Mouse (Mus musculus) megakaryocyte-erythroid progenitor cell, adult 5-6 weeks (primary cell): Measurements from ENCODE around the gene Olfr1389. TPM values are rescaled to one million over a fixed set of nuclear protein-coding genes. Genes with fewer than 3 reads are reported as not detected.
"Not testable (repeated sequence)": the region's sequence is repeated elsewhere in the genome, so short reads cannot be mapped to it uniquely, and the experiment has no call there.

Experiments
- ATAC-seq: replicated peaks from 2 replicates; pipeline ENCODE4 v1.8.0; 2016; ENCODE audit warnings: mild to moderate bottlenecking, inconsistent platforms; ENCODE audit not compliant: severe bottlenecking, poor library complexity, low FRiP score, low TSS enrichment
- total RNA-seq, 2 experiments: library from RNA; stranded (forward) in 1 of 2; stranded (reverse) in 1 of 2; fragments of 200-1000, 215-1000 nt in 1 of 2; fragments of >200 nt in 1 of 2; fragmentation: Nextera tagmentation in 1 of 2; gene quantifications; 2 replicates each; pipeline ENCODE4 v1.2.3; 2014 to 2017

The Olfr1389 gene
- not detected in 2 replicates for total RNA-seq (2014; fragmentation: Nextera tagmentation)
- total RNA-seq (2017) = not detected in 2 replicates

GRCm38 (mm10) chr11:49422767-49423166 is at the start of gene Olfr1389:
Gene Olfr1389 (plus strand): TSS chr11:49423067.
- ATAC-seq = no peak

- no peak for ATAC-seq
These were observed 39.7 kb upstream of the Olfr1389 start for GRCm38 (mm10) chr11:49383133-49383532.

- not testable (repeated sequence) for ATAC-seq
These were observed 36.7 kb upstream of the Olfr1389 start for GRCm38 (mm10) chr11:49386118-49386517.

GRCm38 (mm10) chr11:49392707-49393106 is 30.2 kb upstream of the Olfr1389 start:
- ATAC-seq = not testable (repeated sequence)

GRCm38 (mm10) chr11:49406784-49407183 is 16.1 kb upstream of the Olfr1389 start:
- ATAC-seq = no peak

- ATAC-seq = peak; percentile 68
These were observed 12.3 kb upstream of the Olfr1389 start for GRCm38 (mm10) chr11:49410540-49410939.

- no peak for ATAC-seq
These were observed 2.5 kb downstream of the Olfr1389 start for GRCm38 (mm10) chr11:49425257-49425927.

- no peak for ATAC-seq
These were observed 6.8 kb downstream of the Olfr1389 start for GRCm38 (mm10) chr11:49429641-49430040.

- ATAC-seq = no peak
These were observed 13.5 kb downstream of the Olfr1389 start, which contains the start of gene Olfr1388 for GRCm38 (mm10) chr11:49436411-49436810. Gene Olfr1388 (plus strand): TSS chr11:49436624.

- ATAC-seq = no peak
These were observed 32.2 kb downstream of the Olfr1389 start, which contains the start of gene Olfr1387 for GRCm38 (mm10) chr11:49455043-49455442. Gene Olfr1387 (plus strand): TSS chr11:49455343.

- not testable (repeated sequence) for ATAC-seq
These were observed 41.9 kb downstream of the Olfr1389 start, which contains the start of gene Olfr1386 for GRCm38 (mm10) chr11:49464746-49465145. Gene Olfr1386 (plus strand): TSS chr11:49465046.

Other genes with a start within 250 kb of the Olfr1389 start
- gene Btnl9, start 235.9 kb upstream of the Olfr1389 start, total RNA-seq (2014; fragmentation: Nextera tagmentation) = 0.72 and 2.4 TPM in 2 replicates
- gene Btnl9, start 235.9 kb upstream of the Olfr1389 start, total RNA-seq (2017) = 1.8 and 5.6 TPM in 2 replicates
- 56.5 and 67.6 TPM in 2 replicates for gene Zfp62, start 219.8 kb upstream of the Olfr1389 start, total RNA-seq (2014; fragmentation: Nextera tagmentation)
- gene Zfp62, start 219.8 kb upstream of the Olfr1389 start, total RNA-seq (2017) = 102 and 160 TPM in 2 replicates
- gene Mgat1, start 178.9 kb upstream of the Olfr1389 start, total RNA-seq (2014; fragmentation: Nextera tagmentation) = 47.4 and 53.5 TPM in 2 replicates
- gene Mgat1, start 178.9 kb upstream of the Olfr1389 start, total RNA-seq (2017) = 28.1 and 34.2 TPM in 2 replicates
- gene Olfr1393, start 144.8 kb upstream of the Olfr1389 start, total RNA-seq (2014; fragmentation: Nextera tagmentation) = not detected in 2 replicates
- not detected in 2 replicates for gene Olfr1393, start 144.8 kb upstream of the Olfr1389 start, total RNA-seq (2017)
- not detected in 2 replicates for gene Olfr1392, start 137.8 kb upstream of the Olfr1389 start, total RNA-seq (2014; fragmentation: Nextera tagmentation)
- gene Olfr1392, start 137.8 kb upstream of the Olfr1389 start, total RNA-seq (2017) = not detected in 2 replicates
- gene Olfr10, start 118.3 kb upstream of the Olfr1389 start, total RNA-seq (2014; fragmentation: Nextera tagmentation) = not detected in 2 replicates
- gene Olfr10, start 118.3 kb upstream of the Olfr1389 start, total RNA-seq (2017) = not detected in 2 replicates
- not detected in 2 replicates for gene Olfr1391, start 100.3 kb upstream of the Olfr1389 start, total RNA-seq (2014; fragmentation: Nextera tagmentation)
- gene Olfr1391, start 100.3 kb upstream of the Olfr1389 start, total RNA-seq (2017) = not detected in 2 replicates
- not detected in 2 replicates for gene Olfr1390, start 87.9 kb upstream of the Olfr1389 start, total RNA-seq (2014; fragmentation: Nextera tagmentation)
- not detected in 2 replicates for gene Olfr1390, start 87.9 kb upstream of the Olfr1389 start, total RNA-seq (2017)
- 0.72 and 0.87 TPM in 2 replicates for gene Olfr1388, start 13.6 kb downstream of the Olfr1389 start, total RNA-seq (2014; fragmentation: Nextera tagmentation)
- 0.80 and 1.4 TPM in 2 replicates for gene Olfr1388, start 13.6 kb downstream of the Olfr1389 start, total RNA-seq (2017)
- gene Olfr1387, start 32.3 kb downstream of the Olfr1389 start, total RNA-seq (2014; fragmentation: Nextera tagmentation) = not detected in 2 replicates
- gene Olfr1387, start 32.3 kb downstream of the Olfr1389 start, total RNA-seq (2017) = not detected in 2 replicates
- not detected in 2 replicates for gene Olfr1386, start 42.0 kb downstream of the Olfr1389 start, total RNA-seq (2014; fragmentation: Nextera tagmentation)
- gene Olfr1386, start 42.0 kb downstream of the Olfr1389 start, total RNA-seq (2017) = not detected in 2 replicates
- not detected in 2 replicates for gene Olfr1385, start 66.0 kb downstream of the Olfr1389 start, total RNA-seq (2014; fragmentation: Nextera tagmentation)
- not detected in 2 replicates for gene Olfr1385, start 66.0 kb downstream of the Olfr1389 start, total RNA-seq (2017)
- gene Olfr1384, start 83.7 kb downstream of the Olfr1389 start, total RNA-seq (2014; fragmentation: Nextera tagmentation) = not detected in 2 replicates
- not detected in 2 replicates for gene Olfr1384, start 83.7 kb downstream of the Olfr1389 start, total RNA-seq (2017)
- not detected in 2 replicates for gene Olfr1383, start 96.6 kb downstream of the Olfr1389 start, total RNA-seq (2014; fragmentation: Nextera tagmentation)
- gene Olfr1383, start 96.6 kb downstream of the Olfr1389 start, total RNA-seq (2017) = not detected in 2 replicates
- gene Olfr1382, start 105.2 kb downstream of the Olfr1389 start, total RNA-seq (2014; fragmentation: Nextera tagmentation) = not detected in 2 replicates
- not detected in 2 replicates for gene Olfr1382, start 105.2 kb downstream of the Olfr1389 start, total RNA-seq (2017)
- not detected in 2 replicates for gene Olfr1381, start 120.4 kb downstream of the Olfr1389 start, total RNA-seq (2014; fragmentation: Nextera tagmentation)
- gene Olfr1381, start 120.4 kb downstream of the Olfr1389 start, total RNA-seq (2017) = not detected in 2 replicates
- not detected in 2 replicates for gene Olfr1380, start 133.8 kb downstream of the Olfr1389 start, total RNA-seq (2014; fragmentation: Nextera tagmentation)
- not detected in 2 replicates for gene Olfr1380, start 133.8 kb downstream of the Olfr1389 start, total RNA-seq (2017)
- gene Flt4, start 186.2 kb downstream of the Olfr1389 start, total RNA-seq (2014; fragmentation: Nextera tagmentation) = not detected in 2 replicates
- not detected in 2 replicates for gene Flt4, start 186.2 kb downstream of the Olfr1389 start, total RNA-seq (2017)
- gene Scgb3a1, start 240.5 kb downstream of the Olfr1389 start, total RNA-seq (2014; fragmentation: Nextera tagmentation) = not detected in 2 replicates
- not detected in 2 replicates for gene Scgb3a1, start 240.5 kb downstream of the Olfr1389 start, total RNA-seq (2017)